Mouse (Mus musculus): ENCODE data around the gene Flcn.

DNA sequence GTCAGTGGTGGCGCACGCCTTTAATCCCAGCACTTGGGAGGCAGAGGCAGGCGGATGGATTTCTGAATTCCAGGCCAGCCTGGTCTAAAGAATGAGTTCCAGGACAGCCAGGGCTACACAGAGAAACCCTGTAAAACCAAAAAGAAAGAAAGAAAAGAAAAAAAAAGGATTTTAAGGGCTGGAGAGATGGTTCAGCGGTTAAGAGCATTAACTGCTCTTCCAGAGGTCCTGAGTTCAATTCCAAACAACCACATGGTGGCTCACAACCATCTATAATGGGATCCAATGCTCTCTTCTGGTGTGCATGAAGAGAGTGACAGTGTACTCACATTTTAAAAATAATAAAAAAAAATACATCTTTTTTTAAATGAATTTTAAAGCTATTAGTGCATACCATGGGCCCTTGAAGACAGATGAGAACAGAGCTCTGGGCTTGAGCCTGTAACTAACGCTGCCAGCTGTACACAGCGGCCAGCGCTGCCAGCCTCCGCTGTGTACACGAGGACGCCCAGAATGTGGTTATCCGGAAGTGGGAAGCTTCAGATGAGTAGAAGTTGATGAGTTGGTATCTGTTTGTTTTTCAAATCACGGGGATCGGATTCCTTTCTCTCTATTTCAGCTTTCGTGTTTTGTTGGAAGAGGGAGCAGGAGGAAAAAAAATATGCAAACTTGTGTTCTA, 803 bp upstream of the Flcn start:
- no peak for TF ChIP-seq CTCF (IDR thresholded peaks at IDR 0.05; ENCODE audit: borderline replicate concordance, extremely low read depth, insufficient read depth, insufficient read length)
- TF ChIP-seq POLR2A (IDR thresholded peaks at IDR 0.05; ENCODE audit: borderline replicate concordance, extremely low read depth, insufficient read depth, insufficient read length, poor library complexity, severe bottlenecking): no peak

Measured in brain, embryonic 14.5 days (tissue).